Mouse (Mus musculus) hindbrain, embryonic 12.5 days (tissue): Measurements from ENCODE around the gene Spz1. TPM values are rescaled to one million over a fixed set of nuclear protein-coding genes. Genes with fewer than 3 reads are reported as not detected.
A peak's percentile ranks its signal among the peaks of the same experiment; 100 is the strongest.

Experiments
- ATAC-seq: fragments of 200-750 bp; cut with Nextera tagmentation; 2 replicates; pipeline ENCODE4 v1.8.0; 2017; ENCODE audit warnings: moderate TSS enrichment; ENCODE audit not compliant: low FRiP score
- H3K27ac ChIP-seq: fragments of 300-500 bp; sonication (generic); 2 replicates; pipeline ENCODE4 v1.5.1; 2016; ENCODE audit warnings: mild to moderate bottlenecking
- H3K27me3 ChIP-seq: fragments of 300-500 bp; sonication (generic); 2 replicates; pipeline ENCODE4 v1.6.1; 2016; ENCODE audit warnings: mild to moderate bottlenecking
- H3K36me3 ChIP-seq: fragments of 300-500 bp; sonication (generic); 2 replicates; pipeline ENCODE4 v1.6.1; 2016; ENCODE audit warnings: mild to moderate bottlenecking
- H3K4me1 ChIP-seq: fragments of 300-500 bp; sonication (generic); 2 replicates; pipeline ENCODE4 v1.6.1; 2016
- H3K4me2 ChIP-seq: fragments of 300-500 bp; sonication (generic); replicated peaks from 2 replicates; pipeline ENCODE4 v1.6.1; 2016; ENCODE audit warnings: mild to moderate bottlenecking
- H3K4me3 ChIP-seq: fragments of 300-500 bp; sonication (generic); 2 replicates; pipeline ENCODE4 v1.5.1; 2016; ENCODE audit warnings: mild to moderate bottlenecking
- H3K9ac ChIP-seq: fragments of 300-500 bp; sonication (generic); 2 replicates; pipeline ENCODE4 v1.6.1; 2016; ENCODE audit warnings: mild to moderate bottlenecking, moderate library complexity
- H3K9me3 ChIP-seq: fragments of 300-500 bp; sonication (generic); replicated peaks from 2 replicates; pipeline ENCODE4 v1.6.1; 2016; ENCODE audit warnings: mild to moderate bottlenecking
- WGBS: fragments of 180-500 bp; shearing (Covaris S2); methylation state at CpG from one replicate; pipeline ENCODE4 v1.1.7; 2016; 5-methylcytosine and 5-hydroxymethylcytosine counted together
- polyA plus RNA-seq: library from polyadenylated mRNA; unstranded; fragments of >200 nt; fragmentation: Nextera tagmentation; extraction: Ambion mirVana; gene quantifications from 2 replicates; pipeline ENCODE4 v1.2.1, GENCODE M21; 2016

The Spz1 gene
- polyA plus RNA-seq, 1 experiment from 2014 or later: not detected

DNA sequence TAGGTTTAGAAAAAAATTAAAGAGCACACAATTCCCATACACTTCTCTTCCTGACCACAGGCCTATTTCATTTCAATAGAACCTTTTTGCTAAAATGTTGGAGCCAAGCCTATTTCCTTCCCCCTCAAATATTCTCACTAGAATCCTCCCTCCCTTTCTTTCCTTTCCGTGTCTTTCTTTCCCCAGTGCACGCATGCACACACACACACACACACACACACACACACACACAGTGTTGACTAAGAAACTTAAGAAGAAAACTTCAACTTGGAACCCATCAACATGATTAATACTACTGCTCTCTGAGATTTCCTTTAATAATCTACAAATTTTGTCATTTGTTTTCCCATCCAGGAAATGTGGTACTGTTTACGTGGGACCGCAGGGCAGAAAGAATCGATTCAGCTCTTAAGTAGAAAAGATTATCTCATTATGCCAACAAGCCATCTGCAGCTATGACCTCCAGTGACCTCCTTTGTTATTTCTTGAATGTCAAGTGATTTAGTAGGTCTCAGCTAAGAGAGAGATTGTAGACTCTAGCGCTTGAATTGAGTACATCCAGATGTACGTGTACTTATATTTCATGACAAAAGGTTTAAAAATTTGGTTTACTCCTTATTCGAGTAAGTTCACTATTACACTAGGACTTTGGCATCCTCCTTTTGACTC lies 19.4 kb downstream of the Spz1 start:
- H3K27ac ChIP-seq: no peak overlapping the region
- ATAC-seq: 0 out of 2 replicates have a peak, but pooled peaks have one; percentile 52
- WGBS: 31% methylated on average over 8 of the region's 8 CpGs

DNA sequence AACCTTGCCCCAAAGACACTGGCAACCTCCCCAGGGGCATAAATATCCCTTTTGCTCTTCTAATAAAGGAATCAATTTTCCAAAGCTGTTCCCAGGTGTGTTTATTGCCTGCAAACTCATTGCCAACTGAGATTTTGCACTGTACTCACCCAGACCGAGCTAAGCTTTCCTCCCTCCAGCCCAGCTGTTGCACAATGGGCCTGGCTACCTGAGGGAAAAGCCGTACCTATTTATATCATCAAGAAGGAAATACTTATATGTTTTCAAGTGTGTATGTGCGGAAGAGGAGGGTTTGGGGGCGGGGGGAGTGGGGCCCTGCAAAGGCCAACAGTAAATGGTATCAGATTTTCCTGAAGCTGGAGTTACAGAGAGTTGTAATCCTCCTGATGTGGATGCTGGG lies 28.9 kb downstream of the Spz1 start:
- Histone ChIP-seq H3K9ac (no peak overlapping the region), H3K36me3 (no peaks in the 10 kb centered on the region), H3K27ac (no peak overlapping the region), H3K27me3 (no peaks in the 10 kb centered on the region), H3K9me3 (peaks cover 23% of the 10 kb centered on the region), H3K4me1 (no peaks in the 10 kb centered on the region), H3K4me2 (no peak overlapping the region), H3K4me3 (no peak overlapping the region)
- 86% methylated on average over 4 of the region's 4 CpGs for WGBS
- no peak for ATAC-seq

More for the DNA sequence above, 19.4 kb downstream of the Spz1 start:
- peaks cover 9% of the 10 kb centered on the region; the same call in 1 of the 2 replicates for H3K9me3 ChIP-seq
- peaks cover 10% of the 10 kb centered on the region for H3K4me1 ChIP-seq
- no peaks in the 10 kb centered on the region for H3K36me3 ChIP-seq
- no peaks in the 10 kb centered on the region for H3K27me3 ChIP-seq
- no peak overlapping the region for H3K4me3 ChIP-seq
- no peak overlapping the region for H3K9ac ChIP-seq
- H3K4me2 ChIP-seq: no peak overlapping the region

DNA sequence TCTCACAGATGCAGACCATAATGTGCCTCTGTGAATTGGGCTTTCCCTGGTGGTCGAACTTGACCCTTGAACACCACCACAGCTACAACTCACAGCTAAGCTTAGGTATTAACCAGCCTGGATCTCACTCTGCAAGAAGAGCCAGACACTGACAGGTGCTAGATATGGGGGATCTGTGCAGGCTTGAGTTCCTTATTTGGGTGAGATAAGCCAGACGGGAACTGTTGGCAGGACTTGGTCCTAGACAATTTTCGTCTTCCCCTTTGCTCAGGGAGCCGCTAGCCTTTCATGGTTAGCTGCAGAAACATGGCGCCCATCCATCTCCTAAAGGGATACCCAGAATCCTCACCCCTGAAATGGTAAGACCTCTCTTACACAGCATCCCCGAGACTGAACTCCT lies 35.0 kb downstream of the Spz1 start:
- no peak for ATAC-seq
- 89% methylated on average over 6 of the region's 6 CpGs for WGBS
- Histone ChIP-seq H3K9ac (no peak overlapping the region), H3K9me3 (no peaks in the 10 kb centered on the region), H3K4me2 (no peak overlapping the region), H3K36me3 (no peaks in the 10 kb centered on the region), H3K4me3 (no peak overlapping the region), H3K4me1 (no peaks in the 10 kb centered on the region), H3K27me3 (no peaks in the 10 kb centered on the region), H3K27ac (no peak overlapping the region)

DNA sequence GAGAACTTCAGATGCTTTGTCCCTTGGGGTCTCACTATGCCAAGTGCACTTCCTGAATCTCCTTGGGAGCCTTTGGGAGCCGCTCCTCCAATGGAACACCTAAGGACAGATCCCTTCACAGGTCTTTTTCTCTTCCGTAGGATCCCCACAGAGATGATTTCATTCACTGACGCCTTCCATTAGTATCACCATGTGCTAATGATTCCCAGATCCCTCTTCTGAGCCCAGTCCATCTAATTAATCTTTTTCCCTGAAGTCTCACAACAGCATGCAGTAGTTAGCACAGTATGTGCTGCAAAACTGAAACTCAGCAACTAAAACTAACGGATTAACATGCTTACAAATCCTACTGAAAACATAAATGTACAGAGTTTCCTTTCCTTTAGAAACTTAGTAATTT lies 36.8 kb downstream of the Spz1 start:
- Histone ChIP-seq H3K36me3 (no peaks in the 10 kb centered on the region), H3K27me3 (no peaks in the 10 kb centered on the region)

DNA sequence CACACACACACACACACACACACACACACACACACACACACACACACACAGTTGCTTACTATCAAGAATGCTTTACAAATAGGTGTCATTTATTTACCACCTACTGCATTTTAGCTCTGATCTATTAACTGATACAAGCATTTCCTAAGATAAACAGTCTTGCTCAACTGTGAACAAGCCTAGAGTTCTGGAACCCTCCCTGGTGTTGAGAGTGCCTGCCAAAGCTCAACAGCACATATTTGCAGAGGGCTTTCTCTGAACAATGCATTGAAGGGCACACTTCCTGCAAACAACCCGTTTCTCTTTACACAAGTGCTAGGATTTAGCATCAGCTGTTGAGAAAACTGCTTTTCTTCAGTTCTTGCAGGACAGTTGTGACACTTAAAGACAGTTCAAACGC lies 42.2 kb downstream of the Spz1 start:
- 61% methylated on average over 2 of the region's 2 CpGs for WGBS
- Histone ChIP-seq H3K36me3 (no peaks in the 10 kb centered on the region), H3K4me2 (no peak overlapping the region), H3K27ac (no peak overlapping the region), H3K4me1 (peaks cover 9% of the 10 kb centered on the region), H3K9ac (no peak overlapping the region), H3K27me3 (no peaks in the 10 kb centered on the region), H3K4me3 (no peak overlapping the region), H3K9me3 (no peaks in the 10 kb centered on the region)
- no peak for ATAC-seq

More for the DNA sequence above, 36.8 kb downstream of the Spz1 start:
- no peak overlapping the region for H3K4me2 ChIP-seq
- H3K4me1 ChIP-seq: no peaks in the 10 kb centered on the region
- no peak overlapping the region for H3K27ac ChIP-seq
- no peak overlapping the region for H3K9ac ChIP-seq
- 50% methylated on average over 4 of the region's 4 CpGs for WGBS
- no peak overlapping the region for H3K4me3 ChIP-seq
- no peak for ATAC-seq
- no peaks in the 10 kb centered on the region for H3K9me3 ChIP-seq

DNA sequence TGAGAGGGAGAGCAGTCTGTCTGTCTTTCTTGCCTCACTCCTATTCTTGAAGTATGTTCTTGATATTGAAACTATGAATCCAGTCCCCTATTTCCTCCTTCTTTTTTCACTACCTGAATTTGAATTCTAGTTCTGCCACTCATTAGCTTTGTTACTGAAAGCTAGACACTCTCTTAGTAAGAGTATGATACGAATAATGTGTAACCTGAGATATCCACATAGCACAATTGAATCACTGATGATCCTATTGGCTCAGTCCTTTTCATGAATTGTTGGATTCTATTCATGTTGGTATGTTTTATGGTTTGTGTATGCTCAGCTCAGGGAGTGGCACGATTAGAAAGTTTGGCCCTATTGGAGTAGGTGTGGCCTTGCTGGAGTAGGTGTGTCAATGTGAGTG lies 43.8 kb downstream of the Spz1 start:
- H3K27ac ChIP-seq: no peak overlapping the region
- H3K4me3 ChIP-seq: no peak overlapping the region
- H3K4me2 ChIP-seq: no peak overlapping the region
- no peaks in the 10 kb centered on the region for H3K36me3 ChIP-seq
- no peaks in the 10 kb centered on the region for H3K27me3 ChIP-seq
- no peak for ATAC-seq
- WGBS: 78% methylated on average over 2 of the region's 2 CpGs
- H3K9me3 ChIP-seq: no peaks in the 10 kb centered on the region
- no peak overlapping the region for H3K9ac ChIP-seq
- H3K4me1 ChIP-seq: peaks cover 9% of the 10 kb centered on the region

DNA sequence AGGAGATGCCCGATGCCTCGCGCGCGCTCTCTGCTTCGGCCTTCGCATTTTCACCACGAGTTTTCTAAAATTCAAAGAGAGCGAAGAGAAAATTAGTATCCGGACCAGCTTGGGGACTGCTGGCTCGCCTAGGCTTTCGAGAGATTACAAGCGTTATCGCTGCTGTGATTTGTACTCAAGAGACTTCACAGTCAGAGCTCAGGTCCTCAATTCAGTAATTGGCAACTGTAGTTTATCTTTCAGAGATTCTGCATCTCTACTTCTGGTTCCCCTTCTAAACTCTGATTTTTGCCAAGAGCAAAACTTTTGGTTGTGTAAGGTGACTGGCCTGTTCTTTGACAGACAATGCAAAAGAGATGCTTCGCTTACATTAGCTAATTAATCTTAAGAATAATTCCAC lies 44.7 kb downstream of the Spz1 start:
- Histone ChIP-seq H3K4me3 (peak overlapping the region; percentile 78), H3K27ac (peak overlapping the region; percentile 95), H3K36me3 (0 out of 2 replicates have a peak, but pooled peaks cover 5% of the 10 kb centered on the region), H3K4me2 (peak overlapping the region; percentile 58), H3K4me1 (peaks cover 9% of the 10 kb centered on the region), H3K9me3 (no peaks in the 10 kb centered on the region), H3K27me3 (no peaks in the 10 kb centered on the region), H3K9ac (peak overlapping the region; percentile 87)
- no peak; the same call in none of the 2 replicates for ATAC-seq
- WGBS: 5% methylated on average over 15 of the region's 15 CpGs

DNA sequence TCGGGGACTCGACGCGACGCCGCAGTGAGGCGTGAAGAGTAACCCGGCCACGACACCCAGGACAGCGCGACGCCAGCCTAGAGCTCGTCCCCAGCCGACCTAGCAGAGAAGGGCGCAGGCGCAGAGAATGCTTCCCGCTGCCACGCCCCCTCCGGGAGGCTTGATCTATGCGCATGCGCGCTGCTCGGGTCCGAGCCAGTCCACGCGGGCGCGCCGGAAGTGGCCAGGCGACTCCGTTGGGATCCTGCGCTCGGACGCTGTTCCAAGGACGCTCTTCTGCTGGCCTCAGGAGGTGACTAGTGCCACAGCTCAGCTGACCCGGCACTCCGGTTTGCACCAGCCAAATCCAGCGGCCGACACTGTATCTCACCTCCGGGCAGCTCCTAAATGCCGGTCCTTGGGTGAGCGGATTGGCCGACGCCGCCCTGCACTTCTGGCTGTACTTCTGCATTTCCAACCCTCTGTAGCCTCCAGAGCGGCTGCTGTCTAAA lies 45.2 kb downstream of the Spz1 start, which contains the start of gene Zfyve16:
Zfyve16 (minus strand) TSS at position 148 of the 491 bp plus-strand sequence.
- peak within 1 kb of the TSS; percentile 95 for H3K27ac ChIP-seq
- H3K27me3 ChIP-seq: no peaks in the 10 kb centered on the region
- WGBS: under 1% methylated on average over 46 of the region's 46 CpGs
- no peaks in the 10 kb centered on the region for H3K9me3 ChIP-seq
- ATAC-seq: peak; percentile 99
- peak within 1 kb of the TSS; percentile 58 for H3K4me2 ChIP-seq
- H3K9ac ChIP-seq: peak within 1 kb of the TSS; percentile 87
- H3K4me1 ChIP-seq: peaks cover 9% of the 10 kb centered on the region
- H3K4me3 ChIP-seq: peak within 1 kb of the TSS; percentile 78
- 0 out of 2 replicates have a peak, but pooled peaks cover 5% of the 10 kb centered on the region for H3K36me3 ChIP-seq

DNA sequence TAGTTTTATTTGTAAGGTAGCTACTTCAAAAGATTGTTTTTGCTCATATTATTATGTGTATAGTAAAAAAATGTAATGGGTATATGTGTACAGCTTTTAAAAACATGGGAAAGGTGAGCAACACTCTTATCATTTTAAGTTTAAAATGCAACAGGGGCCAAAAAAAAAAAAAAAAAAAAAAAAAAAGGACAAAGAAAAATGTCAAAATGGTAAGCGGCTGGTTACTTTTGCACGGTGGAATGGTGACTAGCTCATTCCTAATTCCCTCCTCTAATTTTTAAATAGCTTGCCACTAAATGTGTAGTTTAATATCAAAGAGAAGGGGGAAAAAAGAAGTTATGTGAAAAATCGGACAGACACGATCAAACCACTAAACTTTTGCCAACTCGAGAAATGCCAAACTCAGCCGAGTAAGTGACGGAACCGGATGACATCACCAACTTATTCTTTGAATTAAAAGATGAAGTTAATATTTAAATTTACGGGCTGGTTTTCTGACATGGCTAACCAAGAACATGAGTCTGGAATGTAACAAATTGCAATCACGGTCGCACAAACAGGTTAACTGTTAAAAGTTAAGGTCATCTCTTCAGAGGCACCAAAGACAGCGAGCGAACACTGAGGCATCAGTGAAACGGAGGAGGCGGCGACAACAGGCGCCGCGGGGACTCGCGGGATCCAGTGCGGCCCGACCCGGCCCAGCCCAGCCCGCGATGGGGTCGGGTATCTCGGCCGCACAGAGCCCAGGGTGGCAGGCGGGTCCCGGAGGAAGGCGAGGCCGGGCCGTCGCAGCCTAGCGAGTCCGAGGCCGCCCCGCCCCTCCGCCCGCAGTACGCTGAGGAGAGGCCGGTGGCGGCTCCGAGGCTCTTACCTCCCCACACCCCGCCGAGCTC lies 45.9 kb downstream of the Spz1 start:
- Histone ChIP-seq H3K27me3 (no peaks in the 10 kb centered on the region), H3K4me2 (peak overlapping the region; percentile 58), H3K9me3 (no peaks in the 10 kb centered on the region), H3K9ac (peak overlapping the region; percentile 87), H3K4me1 (peaks cover 9% of the 10 kb centered on the region), H3K4me3 (peak overlapping the region; percentile 78), H3K27ac (peak overlapping the region; percentile 95), H3K36me3 (0 out of 2 replicates have a peak, but pooled peaks cover 5% of the 10 kb centered on the region)
- peak; percentile 95; the same call in 1 of the 2 replicates for ATAC-seq
- WGBS: 3% methylated on average over 47 of the region's 47 CpGs

Other genes starting within 250 kb of the Spz1 start
- 11.1 and 11.4 TPM in 2 replicates for gene Dhfr, start 221.4 kb downstream of the Spz1 start, polyA plus RNA-seq
- 31.9 and 32.7 TPM in 2 replicates for gene Msh3, start 221.2 kb downstream of the Spz1 start, polyA plus RNA-seq
- 0.28 and 0.51 TPM in 2 replicates for gene Ankrd34b, start 150.3 kb downstream of the Spz1 start, polyA plus RNA-seq
- gene Fam151b, start 92.2 kb downstream of the Spz1 start, polyA plus RNA-seq: 0.18 TPM in 1 of 2 replicates, not detected in the other
- 13.0 and 14.0 TPM in 2 replicates for gene Zfyve16, start 45.3 kb downstream of the Spz1 start, polyA plus RNA-seq
- 18.1 and 18.7 TPM in 2 replicates for gene Serinc5, start 34.9 kb upstream of the Spz1 start, polyA plus RNA-seq
- gene Thbs4, start 218.6 kb upstream of the Spz1 start, polyA plus RNA-seq: 2.8 and 4.0 TPM in 2 replicates